Mouse (Mus musculus) embryonic fibroblast, embryonic 13.5 days (primary cell): ENCODE measurements around the gene Rad9a.

Experiments
- CTCF ChIP-seq: IDR thresholded peaks from 2 replicates; pipeline ENCODE4 v1.5.1; 2011; ENCODE audit warnings: mild to moderate bottlenecking, control low read depth, low read length, moderate library complexity, borderline replicate concordance; ENCODE audit not compliant: insufficient read depth
- POLR2A ChIP-seq: IDR thresholded peaks from 2 replicates; pipeline ENCODE4 v1.6.1; 2011; ENCODE audit warnings: low read depth, mild to moderate bottlenecking, control low read depth, low read length, moderate library complexity

GRCm38 (mm10) chr19:4214771-4215450 is 13.4 kb upstream of the Rad9a start:
- no peak for TF ChIP-seq CTCF
- TF ChIP-seq POLR2A, result peak; percentile 54; the same call in 1 of the 2 replicates
